ENCODE assay signal across 8 mouse cellular contexts in the genomic region with DNA sequence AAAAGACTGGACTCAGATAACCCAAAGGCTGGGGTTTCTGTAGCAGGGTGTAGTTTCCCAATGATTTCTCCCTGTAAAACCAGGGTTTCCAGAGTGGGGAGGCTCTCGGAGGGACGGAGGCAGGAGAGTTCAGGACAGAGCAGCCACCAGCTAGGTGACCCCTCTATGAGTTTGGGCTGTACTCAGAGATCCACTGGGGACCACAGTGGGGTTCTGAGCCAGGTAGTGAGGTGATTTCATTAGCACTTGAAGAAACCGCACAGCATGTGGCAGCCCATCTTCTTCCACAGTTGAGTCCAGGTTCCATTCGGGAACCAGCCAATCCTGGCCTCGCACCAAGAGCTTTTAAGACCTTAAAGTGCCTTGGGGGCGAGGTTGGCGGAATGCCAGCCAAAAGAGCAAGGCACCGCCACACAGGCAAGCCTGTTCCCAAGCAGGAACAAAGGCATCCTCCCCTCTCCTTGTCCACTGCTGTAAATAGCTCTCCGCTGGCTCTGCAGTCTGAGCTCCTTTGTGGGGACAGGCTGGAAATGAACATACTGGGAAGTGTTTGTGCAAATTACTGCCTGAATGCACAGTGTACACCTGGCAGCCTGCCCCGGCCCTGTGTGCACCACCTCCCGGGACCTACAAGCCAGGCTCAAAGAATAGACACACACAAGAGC. TPM values are rescaled to one million over a fixed set of nuclear protein-coding genes. Genes with fewer than 3 reads are reported as not detected.
DNase-seq lines count a peak whose midpoint lies in the region; ATAC-seq lines count a peak whose summit lies in the region.

No protein-coding gene starts in this region.

- H3K4me3 ChIP-seq in intestine, embryonic 14.5 days (ENCODE audit: low read depth, low read length) = no peak overlapping the region
- H3K4me3 ChIP-seq in midbrain, embryonic 16.5 days (ENCODE audit: low read depth, low read length) = no peak overlapping the region

- ATAC-seq in frontal cortex, adult (ENCODE audit: low TSS enrichment) = peak; percentile 70
- peak; percentile 45; the same call in 1 of the 2 replicates for ATAC-seq in intestine, embryonic 14.5 days (replicated peaks; ENCODE audit: low FRiP score, low TSS enrichment, low read depth)
- peak; percentile 94 for ATAC-seq in midbrain, embryonic 16.5 days

- intact Hi-C loops in left cerebral cortex, postnatal 10 days (cut with DNase I) = no loop called here

- H3K9me3 ChIP-seq in intestine, embryonic 14.5 days (ENCODE audit: control insufficient read depth, low read length) = no peaks in the 10 kb centered on the region
- H3K9me3 ChIP-seq in midbrain, embryonic 16.5 days (replicated peaks; ENCODE audit: control insufficient read depth, low read length, poor library complexity, severe bottlenecking) = no peaks in the 10 kb centered on the region

- H3K27ac ChIP-seq in intestine, embryonic 14.5 days (ENCODE audit: low read depth) = peak overlapping the region; percentile 47; the same call in 1 of the 2 replicates
- H3K27ac ChIP-seq in midbrain, embryonic 16.5 days (ENCODE audit: low read length) = peak overlapping the region; percentile 72

- peak; percentile 32 to 63 for DNase-seq in urinary bladder, postnatal 4 days (ENCODE audit: low spot score in 2 of 2)
- no peak for DNase-seq in urinary bladder, postnatal 10 days (ENCODE audit: low spot score)
- no peak for DNase-seq in intestine, embryonic 14.5 days (ENCODE audit: low spot score)
- DNase-seq in left cerebral cortex, postnatal 10 days (ENCODE audit: extremely low spot score in 1 of 2, low spot score in 2 of 2) = peak; percentile 63 to 79
- no peak for DNase-seq in thymus, postnatal 0 days (ENCODE audit: low spot score)
- no peak for DNase-seq in adrenal gland, adult 8-10 months

- no peaks in the 10 kb centered on the region for H3K36me3 ChIP-seq in intestine, embryonic 14.5 days (ENCODE audit: control insufficient read depth, insufficient read depth, low read length)
- H3K36me3 ChIP-seq in midbrain, embryonic 16.5 days (ENCODE audit: control insufficient read depth, insufficient read depth, low read length) = no peaks in the 10 kb centered on the region

- 0 out of 2 replicates have a peak overlapping the region, but pooled peaks have one; percentile 22 for H3K9ac ChIP-seq in intestine, embryonic 14.5 days (ENCODE audit: low read length)
- 0 out of 2 replicates have a peak overlapping the region, but pooled peaks have one; percentile 27 for H3K9ac ChIP-seq in midbrain, embryonic 16.5 days (ENCODE audit: low read depth, low read length)

- no peaks in the 10 kb centered on the region for H3K27me3 ChIP-seq in intestine, embryonic 14.5 days (replicated peaks; ENCODE audit: control insufficient read depth, insufficient read depth, low read length)
- no peaks in the 10 kb centered on the region for H3K27me3 ChIP-seq in midbrain, embryonic 16.5 days (ENCODE audit: control insufficient read depth, insufficient read depth, low read depth, low read length)

- WGBS in intestine, embryonic 14.5 days = 43% methylated on average over 11 of the region's 11 CpGs
- 16% methylated on average over 11 of the region's 11 CpGs for WGBS in midbrain, embryonic 16.5 days

- H3K4me1 ChIP-seq in intestine, embryonic 14.5 days (replicated peaks; ENCODE audit: control insufficient read depth, insufficient read depth, low read length) = peaks cover 28% of the 10 kb centered on the region
- H3K4me1 ChIP-seq in midbrain, embryonic 16.5 days (ENCODE audit: control insufficient read depth, insufficient read depth, low read length) = peaks cover 20% of the 10 kb centered on the region

- no peak overlapping the region for H3K4me2 ChIP-seq in intestine, embryonic 14.5 days (ENCODE audit: low read length)
- peak overlapping the region; percentile 15 for H3K4me2 ChIP-seq in midbrain, embryonic 16.5 days (ENCODE audit: low read length)

RNA-seq across cellular contexts. Expression of gene Abat, which starts 10.4 kb away (rescaled TPM):
- 38.7 and 41.6 TPM in 2 replicates for polyA plus RNA-seq in intestine, embryonic 14.5 days (2014; fragmentation: Nextera tagmentation; extraction: Ambion mirVana)
- total RNA-seq in left cerebral cortex, postnatal 10 days (2021) = 100 to 1,000 TPM; 132 to 140 TPM
- polyA plus RNA-seq in midbrain, embryonic 16.5 days (2015; fragmentation: Nextera tagmentation; extraction: Ambion mirVana) = 71.8 and 76.8 TPM in 2 replicates
- polyA plus RNA-seq in thymus, postnatal 0 days (2015; fragmentation: Nextera tagmentation; extraction: Ambion mirVana) = 9.3 and 13.9 TPM in 2 replicates
- total RNA-seq in adrenal gland, adult 8-10 months (2022) = 100 to 1,000 TPM in 3 of 4 experiments, 10 to 100 TPM in 1; 88.1 to 157 (median 111) TPM

RNA-seq across cellular contexts. Expression of gene Mettl22, which starts 53.0 kb away (rescaled TPM):
- 21.0 and 24.5 TPM in 2 replicates for polyA plus RNA-seq in intestine, embryonic 14.5 days (2014; fragmentation: Nextera tagmentation; extraction: Ambion mirVana)
- 10 to 100 TPM; 35.5 to 37.6 TPM for total RNA-seq in left cerebral cortex, postnatal 10 days (2021)
- polyA plus RNA-seq in midbrain, embryonic 16.5 days (2015; fragmentation: Nextera tagmentation; extraction: Ambion mirVana) = 55.0 and 66.2 TPM in 2 replicates
- 17.0 and 17.9 TPM in 2 replicates for polyA plus RNA-seq in thymus, postnatal 0 days (2015; fragmentation: Nextera tagmentation; extraction: Ambion mirVana)
- total RNA-seq in adrenal gland, adult 8-10 months (2022) = 10 to 100 TPM; 16.4 to 22.2 (median 19.1) TPM

Comparison
In these comparisons a context has a peak if more than half of its experiments do, and no peak if none do; other contexts are left out.
1. DNase-seq: peak in urinary bladder, postnatal 4 days (2 of 2) and left cerebral cortex, postnatal 10 days (2 of 2); none in urinary bladder, postnatal 10 days (single experiment), intestine, embryonic 14.5 days (single experiment), thymus, postnatal 0 days (single experiment) and adrenal gland, adult 8-10 months (single experiment).
2. Peak in every context shown above with its lines, with median percentiles within 50 percentile points of each other: ATAC-seq.